In genomic region chr3:101031456-101032142, GRCm38 (mm10) we compare ENCODE assay signal across 16 mouse cellular contexts. TPM values are rescaled to one million over a fixed set of nuclear protein-coding genes. Genes with fewer than 3 reads are reported as not detected.
DNase-seq lines count a peak whose midpoint lies in the region; ATAC-seq and TF ChIP-seq lines count a peak whose summit lies in the region.
"Had no signal": no experiment of that assay in that cellular context is flagged by ENCODE, and none has a peak within 500 bp of the region (broad histone marks: within the 10 kb centered on the region; RNA-seq: fewer than 3 reads in every experiment).

No protein-coding gene starts in this region.

- no peaks in the 10 kb centered on the region for H3K36me3 ChIP-seq in liver, postnatal 0 days (replicated peaks; ENCODE audit: insufficient read depth, low read length)
- no peaks in the 10 kb centered on the region for H3K36me3 ChIP-seq in liver, embryonic 11.5 days (ENCODE audit: control insufficient read depth, insufficient read depth, low read length)
- H3K36me3 ChIP-seq in lung, embryonic 14.5 days (ENCODE audit: insufficient read depth): no peaks in the 10 kb centered on the region
- H3K36me3 ChIP-seq in stomach, embryonic 16.5 days (ENCODE audit: control insufficient read depth, insufficient read depth, low read length): no peaks in the 10 kb centered on the region
- H3K36me3 ChIP-seq in intestine, postnatal 0 days (ENCODE audit: control insufficient read depth, insufficient read depth): no peaks in the 10 kb centered on the region
- H3K36me3 ChIP-seq: hindbrain, embryonic 15.5 days; neural tube, embryonic 13.5 days had no signal

- TF ChIP-seq EP300 in liver, postnatal 0 days (IDR thresholded peaks at IDR 0.05; ENCODE audit: low read depth): no peak

- no peak for TF ChIP-seq CTCF in liver, postnatal 0 days (IDR thresholded peaks at IDR 0.05; ENCODE audit: low read depth)
- no peak for TF ChIP-seq CTCF in lung, embryonic 14.5 days (IDR thresholded peaks at IDR 0.05; ENCODE audit: low read depth)
- TF ChIP-seq CTCF in intestine, postnatal 0 days (IDR thresholded peaks at IDR 0.05; ENCODE audit: low read depth): no peak

- no peak overlapping the region for H3K9ac ChIP-seq in liver, postnatal 0 days (replicated peaks)
- H3K9ac ChIP-seq in liver, embryonic 11.5 days (ENCODE audit: low read depth, low read length): no peak overlapping the region
- no peak overlapping the region for H3K9ac ChIP-seq in lung, embryonic 14.5 days
- H3K9ac ChIP-seq in stomach, embryonic 16.5 days (ENCODE audit: low read length): no peak overlapping the region
- H3K9ac ChIP-seq in intestine, postnatal 0 days (ENCODE audit: low read depth, low read length): no peak overlapping the region
- H3K9ac ChIP-seq: hindbrain, embryonic 15.5 days; neural tube, embryonic 13.5 days had no signal

- H3K27me3 ChIP-seq in liver, postnatal 0 days (ENCODE audit: insufficient read depth, low read length): no peaks in the 10 kb centered on the region
- H3K27me3 ChIP-seq in liver, embryonic 11.5 days (replicated peaks; ENCODE audit: control insufficient read depth, insufficient read depth, low read length): no peaks in the 10 kb centered on the region
- no peaks in the 10 kb centered on the region for H3K27me3 ChIP-seq in lung, embryonic 14.5 days (ENCODE audit: insufficient read depth, low read length)
- H3K27me3 ChIP-seq in stomach, embryonic 16.5 days (ENCODE audit: control insufficient read depth, insufficient read depth, low read length): no peaks in the 10 kb centered on the region
- no peaks in the 10 kb centered on the region for H3K27me3 ChIP-seq in intestine, postnatal 0 days (replicated peaks; ENCODE audit: control insufficient read depth, insufficient read depth, low read length)
- H3K27me3 ChIP-seq: hindbrain, embryonic 15.5 days; neural tube, embryonic 13.5 days had no signal

- peak overlapping the region; percentile 44; the same call in 1 of the 2 replicates for H3K27ac ChIP-seq in liver, postnatal 0 days (ENCODE audit: low read depth)
- H3K27ac ChIP-seq in liver, embryonic 11.5 days (ENCODE audit: low read depth, low read length): no peak overlapping the region
- H3K27ac ChIP-seq in lung, embryonic 14.5 days (ENCODE audit: low read depth): no peak overlapping the region
- peak overlapping the region; percentile 39 for H3K27ac ChIP-seq in stomach, embryonic 16.5 days (ENCODE audit: low read length)
- H3K27ac ChIP-seq in intestine, postnatal 0 days (ENCODE audit: low read depth, low read length): no peak overlapping the region
- H3K27ac ChIP-seq: hindbrain, embryonic 15.5 days; neural tube, embryonic 13.5 days had no signal

- no peak overlapping the region for H3K4me2 ChIP-seq in liver, postnatal 0 days (ENCODE audit: low read depth, low read length)
- no peak overlapping the region for H3K4me2 ChIP-seq in liver, embryonic 11.5 days
- no peak overlapping the region for H3K4me2 ChIP-seq in lung, embryonic 14.5 days
- H3K4me2 ChIP-seq in stomach, embryonic 16.5 days (ENCODE audit: low read depth, low read length): no peak overlapping the region
- no peak overlapping the region for H3K4me2 ChIP-seq in intestine, postnatal 0 days (replicated peaks; ENCODE audit: low read depth)
- H3K4me2 ChIP-seq: hindbrain, embryonic 15.5 days; neural tube, embryonic 13.5 days had no signal

- 48% methylated on average over 7 of the region's 7 CpGs for WGBS in liver, postnatal 0 days (ENCODE audit: insufficient replicate concordance)
- WGBS in liver, embryonic 11.5 days: 49% methylated on average over 7 of the region's 7 CpGs
- WGBS in lung, embryonic 14.5 days: 42% methylated on average over 7 of the region's 7 CpGs
- WGBS in stomach, embryonic 16.5 days: 44% methylated on average over 7 of the region's 7 CpGs
- 45% methylated on average over 7 of the region's 7 CpGs for WGBS in intestine, postnatal 0 days

- DNase-seq in embryo, embryonic 9.5 days (ENCODE audit: extremely low spot score): peak; percentile 7
- no peak for DNase-seq in embryo, embryonic 11 days
- DNase-seq in liver, postnatal 0 days: no peak
- DNase-seq in liver, embryonic 11.5 days (ENCODE audit: low spot score): no peak
- peak; percentile 46 for DNase-seq in lung, embryonic 14.5 days
- no peak for DNase-seq in T-cell, adult 2 months (ENCODE audit: low spot score)
- DNase-seq: cerebellum, adult 8-10 months; left cerebral cortex, postnatal 4 days; retina, postnatal 1 day had no signal

- no peak for ATAC-seq in liver, postnatal 0 days
- ATAC-seq in liver, embryonic 11.5 days (replicated peaks; ENCODE audit: low FRiP score): no peak
- peak; percentile 41; the same call in 1 of the 2 replicates for ATAC-seq in lung, embryonic 14.5 days (ENCODE audit: insufficient read depth)
- no peak for ATAC-seq in stomach, embryonic 16.5 days (ENCODE audit: insufficient read depth, low FRiP score)
- no peak for ATAC-seq in intestine, postnatal 0 days
- ATAC-seq: midbrain, embryonic 16.5 days had no signal

- H3K9me3 ChIP-seq in liver, postnatal 0 days (ENCODE audit: low read length): no peaks in the 10 kb centered on the region
- H3K9me3 ChIP-seq in liver, embryonic 11.5 days (ENCODE audit: control insufficient read depth, low read length): no peaks in the 10 kb centered on the region
- no peaks in the 10 kb centered on the region for H3K9me3 ChIP-seq in lung, embryonic 14.5 days (ENCODE audit: low read depth, low read length)
- no peaks in the 10 kb centered on the region for H3K9me3 ChIP-seq in stomach, embryonic 16.5 days (replicated peaks; ENCODE audit: control insufficient read depth, low read length)
- H3K9me3 ChIP-seq in intestine, postnatal 0 days (ENCODE audit: control insufficient read depth): no peaks in the 10 kb centered on the region
- H3K9me3 ChIP-seq: hindbrain, embryonic 15.5 days; neural tube, embryonic 13.5 days had no signal

- H3K4me1 ChIP-seq in liver, postnatal 0 days (ENCODE audit: insufficient read depth): peaks cover 3% of the 10 kb centered on the region; the same call in 1 of the 2 replicates
- H3K4me1 ChIP-seq in liver, embryonic 11.5 days (replicated peaks; ENCODE audit: control insufficient read depth, insufficient read depth, low read length): 0 out of 2 replicates have a peak, but pooled peaks cover 6% of the 10 kb centered on the region
- peaks cover 4% of the 10 kb centered on the region; the same call in 1 of the 2 replicates for H3K4me1 ChIP-seq in lung, embryonic 14.5 days (ENCODE audit: insufficient read depth)
- peaks cover 3% of the 10 kb centered on the region; the same call in 1 of the 2 replicates for H3K4me1 ChIP-seq in stomach, embryonic 16.5 days (ENCODE audit: control insufficient read depth, insufficient read depth, low read length)
- no peaks in the 10 kb centered on the region for H3K4me1 ChIP-seq in intestine, postnatal 0 days (replicated peaks; ENCODE audit: control insufficient read depth, insufficient read depth, low read length)
- H3K4me1 ChIP-seq: hindbrain, embryonic 15.5 days; neural tube, embryonic 13.5 days had no signal

- H3K4me3 ChIP-seq in liver, postnatal 0 days (ENCODE audit: low read depth, low read length): no peak overlapping the region
- no peak overlapping the region for H3K4me3 ChIP-seq in liver, embryonic 11.5 days (ENCODE audit: low read depth, low read length)
- H3K4me3 ChIP-seq in lung, embryonic 14.5 days (ENCODE audit: low read depth, low read length): no peak overlapping the region
- no peak overlapping the region for H3K4me3 ChIP-seq in stomach, embryonic 16.5 days (replicated peaks; ENCODE audit: low read length)
- H3K4me3 ChIP-seq in intestine, postnatal 0 days (ENCODE audit: low read depth, low read length): no peak overlapping the region
- H3K4me3 ChIP-seq: erythroblast, embryonic 14.5 days; hindbrain, embryonic 15.5 days; neural tube, embryonic 13.5 days had no signal

RNA-seq across cellular contexts. Expression of gene Cd101, which starts 2.2 kb away (rescaled TPM):
- polyA plus RNA-seq in liver, postnatal 0 days (2015; fragmentation: Nextera tagmentation; extraction: Ambion mirVana): 0.09 and 0.12 TPM in 2 replicates
- not detected in 2 replicates for polyA plus RNA-seq in liver, embryonic 11.5 days (2014; fragmentation: Nextera tagmentation; extraction: Ambion mirVana)
- 0.07 and 0.17 TPM in 2 replicates for polyA plus RNA-seq in lung, embryonic 14.5 days (2014; fragmentation: Nextera tagmentation; extraction: Ambion mirVana)
- polyA plus RNA-seq in stomach, embryonic 16.5 days (2015; fragmentation: Nextera tagmentation; extraction: Ambion mirVana): 0.09 and 0.17 TPM in 2 replicates
- polyA plus RNA-seq in intestine, postnatal 0 days (2015; fragmentation: Nextera tagmentation; extraction: Ambion mirVana): 1.0 and 1.1 TPM in 2 replicates
- polyA plus RNA-seq: erythroblast, embryonic 14.5 days; kidney, embryonic 14.5 days; midbrain, embryonic 16.5 days had no signal

Comparison
In these comparisons a context has a peak if more than half of its experiments do, and no peak if none do; other contexts are left out.
1. DNase-seq: peak in embryo, embryonic 9.5 days (single experiment) and lung, embryonic 14.5 days (single experiment); none in embryo, embryonic 11 days (single experiment), liver, postnatal 0 days (single experiment), liver, embryonic 11.5 days (single experiment) and T-cell, adult 2 months (single experiment).
2. H3K27ac ChIP-seq: peak in liver, postnatal 0 days (single experiment) and stomach, embryonic 16.5 days (single experiment); none in liver, embryonic 11.5 days (single experiment), lung, embryonic 14.5 days (single experiment) and intestine, postnatal 0 days (single experiment).